Mouse (Mus musculus): ENCODE results near the gene Cers1.

DNA sequence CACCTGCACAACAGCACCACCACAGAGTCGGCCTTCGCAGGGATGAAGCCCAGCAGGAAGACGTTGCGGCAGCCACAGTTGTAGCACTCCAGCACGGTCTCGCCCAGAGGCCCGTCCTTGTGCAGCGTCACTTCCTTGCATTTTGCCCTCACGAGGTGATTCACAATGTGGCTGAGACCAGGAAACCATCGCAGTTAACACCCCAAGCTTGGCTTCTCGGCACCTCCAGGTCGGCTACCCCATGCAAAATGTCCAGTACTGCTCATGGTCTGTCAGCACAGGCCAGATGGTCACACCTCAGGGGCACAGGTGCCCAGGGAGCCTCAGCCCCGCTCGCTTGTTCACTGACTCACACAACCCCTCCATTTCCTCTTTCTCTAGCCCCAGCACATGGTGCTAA lies 26.4 kb downstream of the Cers1 start:
- TF ChIP-seq EP300 (IDR thresholded peaks at IDR 0.05; ENCODE audit: insufficient read depth, low read depth, low read length), result no peak
- no peak for TF ChIP-seq CTCF (IDR thresholded peaks at IDR 0.05)
- TF ChIP-seq POLR2A (IDR thresholded peaks at IDR 0.05; ENCODE audit: insufficient read depth, low read depth, low read length), result no peak
